Mouse (Mus musculus) C2C12 (cell line): ENCODE measurements around the gene Cog5. TPM values are rescaled to one million over a fixed set of nuclear protein-coding genes. Genes with fewer than 3 reads are reported as not detected.

Experiments
- H3K27me3 ChIP-seq: one replicate; pipeline ENCODE4 v1.6.1; 2011; ENCODE audit not compliant: control insufficient read depth, insufficient read depth, insufficient read length
- H3K36me3 ChIP-seq: one replicate; pipeline ENCODE4 v1.6.1; 2011; ENCODE audit not compliant: control insufficient read depth, insufficient read depth
- H3K4me3 ChIP-seq: one replicate; pipeline ENCODE4 v1.5.1; 2011; ENCODE audit warnings: mild to moderate bottlenecking, control low read depth; ENCODE audit not compliant: poor library complexity, insufficient read depth, severe bottlenecking
- H3K79me2 ChIP-seq: one replicate; pipeline ENCODE4 v1.6.1; 2011; ENCODE audit not compliant: control insufficient read depth, insufficient read depth
- H3K79me3 ChIP-seq: one replicate; pipeline ENCODE4 v1.6.1; 2011; ENCODE audit warnings: low read depth, control low read depth
- H3ac ChIP-seq: one replicate; pipeline ENCODE3; 2011; ENCODE audit warnings: low read depth; ENCODE audit not compliant: control insufficient read depth, insufficient read length
- CEBPB ChIP-seq: IDR thresholded peaks from one replicate; pipeline ENCODE4 v1.6.1; 2011; ENCODE audit warnings: low read depth, mild to moderate bottlenecking, control low read depth, moderate library complexity
- CTCF ChIP-seq: IDR thresholded peaks from one replicate; pipeline ENCODE4 v1.5.1; 2011; ENCODE audit not compliant: control insufficient read depth, insufficient read depth, insufficient read length
- FOSL1 ChIP-seq: IDR thresholded peaks from one replicate; pipeline ENCODE4 v1.8.0; 2011; ENCODE audit warnings: mild to moderate bottlenecking, low read length; ENCODE audit not compliant: poor library complexity, insufficient read depth, severe bottlenecking
- MAX ChIP-seq: IDR thresholded peaks from one replicate; pipeline ENCODE4 v1.6.1; 2011; ENCODE audit warnings: mild to moderate bottlenecking, control low read depth
- MYOD1 ChIP-seq: IDR thresholded peaks from one replicate; pipeline ENCODE4 v1.6.1; 2011; ENCODE audit warnings: low read depth; ENCODE audit not compliant: control insufficient read depth, insufficient read length
- MYOG ChIP-seq: IDR thresholded peaks from one replicate; pipeline ENCODE4 v1.6.1; 2011; ENCODE audit not compliant: control insufficient read depth, insufficient read length; ENCODE audit errors: extremely low read depth
- USF1 ChIP-seq: IDR thresholded peaks from one replicate; pipeline ENCODE4 v1.6.1; 2011; ENCODE audit warnings: low read depth, mild to moderate bottlenecking, control low read depth, moderate library complexity
- polyA plus RNA-seq: library from polyadenylated mRNA; unstranded; fragments of >200 nt; fragmentation: generic; extraction: Trizol; gene quantifications from one replicate; pipeline ENCODE4 v1.2.1, GENCODE M21; 2012; ENCODE audit warnings: missing spikeins

The Cog5 gene
- polyA plus RNA-seq, 1 experiment: 8.2 TPM

DNA sequence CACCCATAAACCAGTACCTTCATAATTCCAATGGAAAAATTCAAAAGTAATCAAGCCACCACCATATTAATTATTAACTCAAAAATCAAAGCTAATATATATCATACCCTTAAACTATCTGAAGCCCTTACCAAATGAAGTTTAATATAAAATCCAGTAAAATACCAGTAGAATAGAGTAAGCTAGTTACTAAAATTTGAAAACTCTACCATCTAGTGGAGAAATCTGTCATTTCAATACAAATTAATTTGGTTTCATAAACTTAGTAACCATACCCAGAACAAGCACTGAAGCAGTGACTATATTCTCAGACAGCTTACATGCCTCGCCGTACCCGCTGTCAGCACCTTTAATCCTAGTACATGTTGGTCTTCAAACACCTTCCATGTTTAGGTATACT is 277.1 kb downstream of the Cog5 start:
- Histone ChIP-seq H3K36me3 (peaks cover 54% of the 10 kb centered on the region), H3K4me3 (no peak overlapping the region), H3K27me3 (no peaks in the 10 kb centered on the region), H3K79me3 (no peaks in the 10 kb centered on the region), H3ac (no peak overlapping the region), H3K79me2 (no peaks in the 10 kb centered on the region)
- TF ChIP-seq MYOD1 (no peak), MAX (no peak)

DNA sequence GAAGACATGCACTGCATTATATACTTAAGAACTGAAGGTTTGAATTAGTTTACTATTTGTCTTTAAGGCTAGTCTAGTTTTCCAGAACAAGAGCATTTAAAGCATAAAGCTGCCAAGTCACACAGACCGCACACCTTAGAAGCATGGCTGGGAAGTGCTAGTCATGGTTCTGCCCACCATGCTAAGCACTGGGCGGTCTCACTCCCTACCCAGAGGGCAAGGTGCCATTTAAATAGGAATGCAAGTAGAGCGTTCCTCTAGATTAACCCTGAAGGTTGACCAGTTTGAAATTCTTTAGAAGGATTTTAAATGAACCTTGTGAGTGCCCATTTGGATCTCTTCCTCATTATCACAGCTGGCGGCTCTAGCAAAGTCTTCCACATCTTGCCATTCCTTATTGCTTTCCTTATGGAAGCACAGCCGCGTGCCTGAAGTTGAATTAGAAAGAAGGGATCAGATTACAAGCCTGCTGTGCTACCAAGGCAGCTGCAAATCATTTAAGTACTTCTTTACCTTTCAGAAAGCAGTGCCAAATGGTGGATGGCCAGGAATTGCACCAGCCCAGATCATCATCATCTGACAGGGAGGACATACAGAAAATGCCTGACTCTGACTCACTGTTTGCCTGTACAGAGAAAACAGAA is 282.1 kb downstream of the Cog5 start:
- Histone ChIP-seq H3K79me3 (no peaks in the 10 kb centered on the region), H3K36me3 (peaks cover 64% of the 10 kb centered on the region), H3K79me2 (no peaks in the 10 kb centered on the region), H3ac (no peak overlapping the region), H3K4me3 (no peak overlapping the region), H3K27me3 (no peaks in the 10 kb centered on the region)
- TF ChIP-seq MAX (no peak), USF1 (no peak), CEBPB (no peak), MYOG (no peak), CTCF (no peak), FOSL1 (no peak), MYOD1 (no peak)

DNA sequence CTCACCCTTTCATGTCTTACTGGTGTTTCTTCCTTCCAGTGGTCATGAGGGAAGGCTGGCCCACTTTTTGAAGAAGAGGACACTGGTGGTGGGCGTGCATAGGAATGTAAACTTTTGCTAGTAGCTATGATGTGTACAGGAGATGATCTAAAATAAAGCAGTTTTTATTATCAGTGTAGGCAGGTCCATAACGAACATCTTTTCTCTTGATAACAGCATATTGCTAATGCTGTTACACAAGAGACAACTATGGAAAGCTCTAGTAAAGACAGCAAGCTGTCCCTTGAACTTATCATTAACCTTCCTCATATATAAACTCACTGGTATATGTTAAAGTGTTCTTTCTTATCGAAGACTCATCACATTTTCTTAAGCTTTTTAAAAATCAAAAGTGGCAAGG is 282.9 kb downstream of the Cog5 start:
- peaks cover 57% of the 10 kb centered on the region for H3K36me3 ChIP-seq
- no peaks in the 10 kb centered on the region for H3K79me2 ChIP-seq
- no peaks in the 10 kb centered on the region for H3K79me3 ChIP-seq
- no peak overlapping the region for H3ac ChIP-seq
- no peak for TF ChIP-seq CEBPB
- no peak for TF ChIP-seq FOSL1
- no peak for TF ChIP-seq USF1
- TF ChIP-seq MYOG: no peak
- no peak for TF ChIP-seq MYOD1
- TF ChIP-seq MAX: no peak
- TF ChIP-seq CTCF: no peak
- H3K4me3 ChIP-seq: no peak overlapping the region
- H3K27me3 ChIP-seq: no peaks in the 10 kb centered on the region

DNA sequence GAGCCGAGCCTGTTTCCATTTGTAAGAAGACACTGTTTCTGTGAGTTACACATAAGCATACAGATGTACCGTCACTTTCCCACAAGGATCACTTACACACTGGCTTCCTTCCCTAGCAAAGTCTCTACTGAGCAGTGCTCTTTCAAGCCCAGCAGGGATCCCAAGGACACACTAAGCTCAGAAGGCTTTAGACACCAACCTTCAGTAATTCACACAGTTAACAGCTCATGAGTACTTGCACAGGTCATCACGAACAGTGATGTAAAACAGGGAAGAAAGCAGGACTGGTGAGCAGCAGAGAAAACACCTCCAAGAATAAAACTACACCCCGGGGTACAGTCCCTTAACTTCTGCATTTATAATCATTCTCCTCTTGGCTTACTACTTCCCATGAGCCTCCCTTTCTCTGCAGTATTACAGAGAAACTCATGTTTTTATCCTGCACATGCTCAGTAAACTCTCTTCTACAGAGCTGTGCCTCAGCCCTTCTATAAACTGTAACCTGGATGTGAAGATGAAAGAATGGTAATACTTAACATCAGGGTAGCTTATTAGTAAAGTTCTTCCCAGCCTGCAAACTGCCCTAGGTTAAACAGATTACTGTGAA is 283.8 kb downstream of the Cog5 start:
- Histone ChIP-seq H3K4me3 (no peak overlapping the region), H3K27me3 (no peaks in the 10 kb centered on the region), H3K36me3 (peaks cover 55% of the 10 kb centered on the region), H3K79me2 (no peaks in the 10 kb centered on the region), H3ac (no peak overlapping the region), H3K79me3 (no peaks in the 10 kb centered on the region)
- TF ChIP-seq FOSL1 (no peak), MAX (no peak), CTCF (no peak), USF1 (no peak), MYOG (no peak)

DNA sequence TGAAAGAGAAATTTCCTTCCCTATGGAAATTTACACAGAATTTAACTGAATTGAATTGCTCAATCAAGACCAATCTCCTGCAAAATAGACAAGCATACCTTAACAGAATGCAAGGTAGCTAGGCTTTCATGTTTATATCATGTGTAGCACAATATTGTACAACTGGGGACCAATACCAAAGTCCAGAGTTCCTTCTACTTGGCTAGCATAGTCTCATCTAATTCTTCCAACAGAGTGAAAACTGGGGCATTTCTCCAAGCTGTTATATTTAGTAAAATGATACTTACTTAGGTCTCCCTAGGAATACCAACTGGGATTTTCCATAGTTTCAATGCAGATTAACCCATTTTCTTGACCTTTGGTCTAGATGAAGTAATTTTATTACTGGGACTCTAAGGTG is 284.4 kb downstream of the Cog5 start:
- Histone ChIP-seq H3K27me3 (no peaks in the 10 kb centered on the region), H3K79me3 (no peaks in the 10 kb centered on the region), H3K4me3 (no peak overlapping the region), H3K36me3 (peaks cover 55% of the 10 kb centered on the region), H3K79me2 (no peaks in the 10 kb centered on the region), H3ac (no peak overlapping the region)
- TF ChIP-seq MYOD1 (no peak), MYOG (no peak), CTCF (no peak), CEBPB (no peak), USF1 (no peak), FOSL1 (no peak), MAX (no peak)
